Mouse (Mus musculus) erythroblast, adult 5-6 weeks (primary cell): ENCODE measurements around the gene 1700001J03Rik. TPM values are rescaled to one million over a fixed set of nuclear protein-coding genes. Genes with fewer than 3 reads are reported as not detected.
"Not testable (repeated sequence)": the region's sequence is repeated elsewhere in the genome, so short reads cannot be mapped to it uniquely, and the experiment has no call there.

ENCODE experiments used
- ATAC-seq: replicated peaks from 2 replicates; pipeline ENCODE4 v1.8.0; 2016; ENCODE audit warnings: moderate number of reproducible peaks, mild to moderate bottlenecking, moderate TSS enrichment, inconsistent platforms; ENCODE audit not compliant: poor library complexity, low FRiP score, severe bottlenecking
- total RNA-seq, 2 experiments: library from RNA; stranded (forward) in 1 of 2; stranded (reverse) in 1 of 2; fragments of 150-400 nt in 1 of 2; fragments of 200-764, 138-1000 nt in 1 of 2; gene quantifications; 2 replicates each; pipeline versions ENCODE4 v1.2.3 to v1.2.4; 2015 to 2017; ENCODE audit warnings: low replicate concordance in 2 of 2

1700001J03Rik gene
- total RNA-seq (2015; ENCODE audit: low replicate concordance) (not detected in 2 replicates), total RNA-seq (2017; ENCODE audit: low replicate concordance) (not detected in 2 replicates)

GRCm38 (mm10) chr5:146185204-146185603 is at the start of gene 1700001J03Rik:
Gene 1700001J03Rik (minus strand): TSS chr5:146185304.
- not testable (repeated sequence) for ATAC-seq

- no peak for ATAC-seq
Observed at GRCm38 (mm10) chr5:146234336-146234735, 49.2 kb upstream of the 1700001J03Rik start.

GRCm38 (mm10) chr5:146232816-146233215 is 47.7 kb upstream of the 1700001J03Rik start:
- ATAC-seq = no peak

GRCm38 (mm10) chr5:146232056-146232675 is 47.1 kb upstream of the 1700001J03Rik start:
- ATAC-seq = no peak

DNA sequence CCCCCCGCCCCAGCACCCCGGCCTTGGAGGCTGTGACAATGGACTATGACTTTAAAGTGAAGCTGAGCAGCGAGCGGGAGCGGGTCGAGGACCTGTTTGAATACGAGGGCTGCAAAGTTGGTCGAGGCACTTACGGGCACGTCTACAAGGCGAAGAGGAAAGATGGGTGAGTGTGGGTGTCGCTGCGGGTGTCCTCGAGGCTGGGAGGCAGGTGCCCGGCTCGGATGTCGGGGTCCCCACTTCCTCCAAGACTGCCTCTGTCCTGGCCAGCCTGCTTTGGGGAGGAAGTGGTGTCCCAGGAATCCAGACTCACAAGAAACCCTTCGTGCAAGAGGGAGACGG is 46.5 kb upstream of the 1700001J03Rik start:
- ATAC-seq = 0 out of 2 replicates have a peak, but pooled peaks have one; percentile 21

- ATAC-seq = peak; percentile 90
Observed at GRCm38 (mm10) chr5:146230864-146231654, 46.0 kb upstream of the 1700001J03Rik start, which contains the start of gene Cdk8. Gene Cdk8 (plus strand): TSS chr5:146231230.

- ATAC-seq = no peak
Observed at GRCm38 (mm10) chr5:146229869-146230650, 45.0 kb upstream of the 1700001J03Rik start.

GRCm38 (mm10) chr5:146227496-146227895 is 42.4 kb upstream of the 1700001J03Rik start:
- no peak for ATAC-seq

DNA sequence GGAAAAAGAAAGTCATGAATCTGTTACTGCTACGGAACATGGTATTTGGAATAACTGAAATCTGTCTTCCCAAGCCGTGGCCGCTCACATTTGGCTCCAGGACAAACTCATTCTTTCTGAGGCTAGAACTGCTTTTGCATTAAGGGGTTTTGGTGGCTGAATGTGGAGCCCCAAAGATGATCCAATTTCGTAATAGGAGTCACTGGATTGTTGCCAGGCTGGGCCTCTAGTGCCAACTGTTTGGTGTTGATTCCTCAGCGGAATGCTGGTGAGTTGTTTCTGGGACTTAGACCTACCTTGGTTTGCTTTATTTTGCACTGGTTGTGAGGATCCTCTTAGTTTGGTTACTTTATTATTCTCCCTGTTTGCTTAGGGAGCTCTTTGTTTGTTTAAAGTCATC is 38.7 kb upstream of the 1700001J03Rik start:
- ATAC-seq = no peak

- no peak for ATAC-seq
Observed at GRCm38 (mm10) chr5:146221722-146222121, 36.6 kb upstream of the 1700001J03Rik start.

GRCm38 (mm10) chr5:146220879-146221714 is 36.0 kb upstream of the 1700001J03Rik start, which contains the start of gene Rnf6:
Gene Rnf6 (minus strand): TSS chr5:146221555.
- ATAC-seq = peak; percentile 100

DNA sequence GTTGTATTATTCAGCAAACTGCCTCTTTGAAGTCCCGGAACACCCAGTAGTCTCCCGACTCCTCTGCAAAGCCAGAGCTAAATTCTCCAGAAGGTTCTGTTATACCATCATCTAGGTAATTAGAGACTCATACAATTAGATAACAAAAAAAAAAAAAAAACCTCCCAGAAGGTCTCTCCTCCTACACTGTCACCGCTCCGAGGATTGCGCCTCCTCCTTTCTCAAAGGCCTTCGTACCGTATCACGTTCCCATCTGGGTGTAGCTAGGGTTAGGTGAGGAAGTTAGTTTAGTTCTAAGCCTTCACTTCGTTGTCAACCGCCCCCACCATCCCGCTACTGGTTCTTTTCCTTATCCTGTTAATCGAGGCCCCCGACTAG is 35.4 kb upstream of the 1700001J03Rik start:
- ATAC-seq = peak; percentile 84

DNA sequence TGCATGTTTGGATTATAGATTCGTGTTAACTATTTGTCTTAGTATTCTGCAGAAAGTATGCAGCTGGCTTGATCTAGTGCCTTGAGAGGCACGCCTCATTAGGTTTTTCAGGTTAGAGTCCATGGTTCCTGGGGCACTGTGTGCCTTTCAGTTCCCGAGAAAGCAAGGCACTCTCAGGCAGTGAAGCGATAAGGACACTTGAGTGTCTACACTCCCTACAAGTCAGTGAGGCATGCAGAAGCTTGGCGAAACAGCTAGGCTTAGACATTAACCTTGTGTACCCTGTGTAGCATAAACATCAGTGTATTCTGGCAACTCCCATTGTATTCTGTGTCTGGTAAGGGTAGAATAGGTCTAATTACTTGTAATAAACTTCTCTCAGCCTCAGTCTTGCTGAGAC is 20.4 kb upstream of the 1700001J03Rik start:
- ATAC-seq = no peak

DNA sequence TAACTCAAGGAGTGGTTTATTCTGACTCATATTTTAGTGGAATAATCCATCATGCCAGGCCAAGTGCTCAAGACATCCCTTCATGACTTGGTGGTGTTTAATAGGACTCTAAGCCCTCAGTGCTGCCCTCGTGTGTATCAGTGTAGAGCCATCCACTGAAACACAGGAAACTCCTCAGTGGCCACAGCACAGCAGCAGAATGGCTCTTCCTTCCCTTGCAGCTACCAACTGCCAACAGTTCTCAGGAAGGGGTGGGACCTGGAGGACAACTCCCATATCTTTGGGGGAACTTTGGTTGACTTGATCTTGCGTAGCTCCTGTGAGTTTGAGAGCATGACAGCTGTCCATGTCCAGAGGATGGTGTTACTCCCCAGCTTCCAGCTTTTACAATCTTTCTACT is 18.8 kb upstream of the 1700001J03Rik start:
- no peak for ATAC-seq

DNA sequence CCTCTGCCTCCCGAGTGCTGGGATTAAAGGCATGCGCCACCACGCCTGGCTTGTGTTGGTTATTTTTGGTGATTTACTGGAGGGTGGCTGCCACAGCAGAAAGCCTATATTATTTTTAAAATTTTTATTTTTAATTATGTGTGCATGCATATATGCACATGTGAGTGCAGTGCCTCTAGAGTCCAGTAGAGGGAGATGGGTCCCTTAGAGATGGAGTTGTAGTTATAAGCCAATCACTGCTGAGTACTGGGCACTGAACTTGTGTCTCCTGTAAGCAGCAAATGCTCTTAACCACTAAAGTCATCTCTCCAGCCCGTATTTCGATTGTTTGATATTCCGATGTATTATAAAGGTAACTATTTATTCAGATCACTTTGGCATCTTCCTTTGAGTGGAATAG is 15.5 kb upstream of the 1700001J03Rik start:
- no peak for ATAC-seq

DNA sequence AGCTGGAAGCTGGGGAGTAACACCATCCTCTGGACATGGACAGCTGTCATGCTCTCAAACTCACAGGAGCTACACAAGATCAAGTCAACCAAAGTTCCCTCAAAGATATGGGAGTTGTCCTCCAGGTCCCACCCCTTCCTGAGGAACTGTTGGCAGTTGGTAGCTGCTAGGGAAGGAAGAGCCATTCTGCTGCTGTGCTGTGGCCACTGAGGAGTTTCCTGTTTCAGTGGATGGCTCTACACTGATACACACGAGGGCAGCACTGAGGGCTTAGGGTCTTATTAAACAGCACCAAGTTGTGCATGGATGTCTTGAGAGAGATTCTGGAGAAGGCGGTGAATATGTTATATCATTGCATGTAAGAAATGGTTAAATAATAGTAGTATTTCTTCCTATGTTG is 14.4 kb upstream of the 1700001J03Rik start:
- no peak for ATAC-seq

DNA sequence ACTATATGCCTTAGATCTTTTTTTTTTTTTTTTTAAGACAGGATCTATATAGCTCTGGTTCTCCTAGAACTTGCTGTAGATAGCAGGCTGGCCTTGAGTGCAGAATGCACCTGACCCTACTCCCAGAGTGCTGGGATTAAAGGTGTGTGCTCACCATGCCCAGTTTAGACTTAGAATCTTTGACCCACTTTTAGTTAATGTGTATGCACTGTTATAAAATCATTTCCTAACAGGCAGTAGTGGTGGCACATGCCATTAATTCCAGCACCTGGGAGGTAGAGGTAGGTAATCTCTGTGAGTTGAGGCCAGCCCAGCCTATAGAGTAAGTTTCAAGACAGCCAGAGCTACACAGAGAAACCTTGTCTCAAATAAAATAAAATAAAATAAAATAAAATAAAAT is 14.0 kb upstream of the 1700001J03Rik start:
- no peak for ATAC-seq

- no peak for ATAC-seq
Observed at GRCm38 (mm10) chr5:146193360-146193759, 8.3 kb upstream of the 1700001J03Rik start.

DNA sequence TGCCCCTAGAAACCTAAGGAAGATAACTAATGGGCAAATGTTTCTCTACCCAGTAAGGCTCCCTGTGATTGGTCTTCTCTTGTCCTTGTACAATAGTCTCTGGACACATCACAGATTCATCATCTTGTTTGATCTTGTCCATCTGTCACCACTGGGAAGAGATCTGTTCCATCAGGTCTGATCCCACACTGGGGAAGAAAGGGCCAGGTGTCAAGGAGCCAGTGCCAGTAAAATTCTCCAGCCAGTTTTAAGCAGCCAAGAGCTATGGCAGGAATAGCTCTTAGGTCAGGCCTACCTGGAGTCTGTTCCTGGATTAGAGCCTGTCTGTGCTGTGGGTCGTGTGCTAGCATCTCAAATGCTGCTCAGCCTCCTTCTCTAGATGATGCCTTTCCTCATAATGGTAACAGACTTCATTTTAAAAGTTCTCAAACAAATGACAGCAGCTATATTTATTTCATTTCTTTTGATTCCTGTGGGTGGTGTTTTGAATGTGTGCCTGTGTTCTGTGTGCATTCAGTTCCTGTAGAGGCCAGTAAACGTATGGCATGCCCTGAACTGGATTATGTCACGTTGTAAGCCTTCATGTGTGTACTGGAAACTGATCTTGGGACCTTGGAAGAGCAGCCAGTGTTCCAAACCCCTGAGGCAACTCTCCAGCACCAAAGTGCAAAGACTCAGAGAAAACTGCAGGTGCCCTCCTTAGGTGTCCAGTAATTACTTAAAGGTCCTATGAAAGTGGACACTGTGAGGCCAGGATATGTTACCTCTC is 5.6 kb upstream of the 1700001J03Rik start:
- ATAC-seq = no peak
